Mouse (Mus musculus) lung, postnatal 10 days (tissue): ENCODE measurements at regions not wholly inside any gene's neighbourhood (a gene's known extent, or its start where the extent isn't known, plus 50 kb on each side); places are given as distances from the start of the nearest gene placed in this dataset.
"Not testable (repeated sequence)": the region's sequence is repeated elsewhere in the genome, so short reads cannot be mapped to it uniquely, and the experiment has no call there.

Experiments used
- DNase-seq: peaks from one replicate; pipeline ENCODE4 v3.0.0; 2021

- no peak for DNase-seq
These were observed 299.1 kb downstream of the Eipr1 start for GRCm38 (mm10) chr12:29050516-29051251.

- DNase-seq: peak; percentile 8
These were observed 302.8 kb downstream of the Eipr1 start for GRCm38 (mm10) chr12:29054367-29054766.

- DNase-seq: no peak
These were observed 310.5 kb downstream of the Eipr1 start for GRCm38 (mm10) chr12:29062025-29062637.

- DNase-seq: no peak
These were observed 311.2 kb downstream of the Eipr1 start for GRCm38 (mm10) chr12:29062801-29063200.

- DNase-seq: peak; percentile 8
These were observed 316.6 kb downstream of the Eipr1 start for GRCm38 (mm10) chr12:29068180-29068579.

GRCm38 (mm10) chr12:29075096-29075852 is 323.7 kb downstream of the Eipr1 start:
- no peak for DNase-seq

GRCm38 (mm10) chr12:29076606-29077005 is 325.0 kb downstream of the Eipr1 start:
- DNase-seq: no peak

GRCm38 (mm10) chr12:29079011-29079410 is 327.4 kb downstream of the Eipr1 start:
- DNase-seq: no peak

DNA sequence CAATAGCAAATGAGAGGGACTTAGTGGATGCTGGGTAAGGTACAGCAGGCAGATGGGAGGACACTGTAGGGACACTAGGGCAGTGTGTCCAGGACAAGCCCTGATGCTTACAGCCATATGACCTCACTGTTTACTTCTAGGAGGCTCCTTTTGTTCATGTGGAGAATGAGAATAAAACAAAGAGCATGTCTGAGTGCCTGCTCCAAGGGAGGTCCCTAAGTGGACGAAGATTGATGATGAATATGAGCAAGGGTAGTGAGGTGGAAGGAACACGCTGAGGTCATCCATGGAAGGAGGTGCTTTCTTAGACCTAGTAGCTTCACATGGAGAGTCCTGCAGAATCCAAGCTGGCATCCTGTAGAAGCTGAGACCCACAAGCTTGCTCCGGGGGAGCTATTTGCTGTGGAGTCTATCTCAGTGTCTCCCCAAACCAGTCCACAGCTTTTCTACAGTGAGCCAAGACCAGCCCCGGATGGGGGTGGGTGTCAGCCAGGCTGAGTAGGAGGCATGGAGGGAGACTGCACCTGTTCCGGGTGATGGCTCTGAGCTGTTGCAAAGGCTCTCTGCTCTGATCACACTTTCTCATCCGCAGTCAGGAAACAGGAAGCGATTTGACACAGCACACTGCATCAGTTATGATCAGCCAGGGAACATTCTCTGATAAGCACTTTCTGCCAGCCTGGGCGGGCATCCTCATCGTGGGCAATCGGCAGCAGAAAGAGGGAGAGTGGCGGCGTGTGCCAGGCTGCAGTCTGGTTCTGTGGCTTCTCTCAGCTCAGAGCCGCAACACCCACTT is 332.0 kb downstream of the Eipr1 start:
- peak; percentile 4 for DNase-seq

DNA sequence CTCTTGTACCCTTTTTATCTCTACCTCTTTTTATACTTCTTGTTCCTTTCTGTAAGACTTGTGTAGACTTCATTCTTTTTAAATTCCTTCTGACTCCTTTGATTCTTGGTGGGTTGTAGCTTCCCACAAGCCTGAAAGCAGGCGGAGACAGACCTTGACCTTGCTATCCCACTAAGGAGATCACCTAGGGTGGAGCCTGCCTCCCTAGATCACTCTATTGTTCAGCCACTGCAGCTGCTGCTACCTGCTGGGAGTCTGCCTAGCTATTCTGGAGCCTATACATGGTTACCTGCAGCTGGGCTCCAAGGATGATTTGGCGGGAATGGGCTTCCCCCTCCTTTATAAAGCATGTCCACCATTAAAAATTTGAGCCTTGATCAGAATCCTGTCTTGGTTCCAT is 335.6 kb downstream of the Eipr1 start:
- DNase-seq: not testable (repeated sequence)

DNA sequence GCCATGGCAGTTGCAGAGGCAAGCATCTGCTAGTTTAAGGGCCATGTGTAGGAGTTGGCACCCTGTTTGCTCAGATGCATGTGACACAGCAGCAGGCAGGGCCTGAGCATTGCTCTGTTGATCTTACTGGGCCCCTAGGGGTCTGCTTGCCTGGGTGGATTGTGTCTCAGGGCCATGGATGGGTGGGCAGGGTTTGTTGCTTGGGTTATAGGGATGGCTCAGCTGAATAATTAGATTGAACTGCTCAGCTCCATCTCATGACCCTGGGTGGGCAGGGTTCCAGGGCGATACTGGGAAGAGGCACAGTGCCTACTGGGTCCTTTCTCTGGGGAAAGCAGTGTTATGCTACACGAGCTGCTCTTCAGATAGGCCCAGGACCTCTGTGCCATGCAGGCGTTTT is 338.0 kb downstream of the Eipr1 start:
- DNase-seq: no peak

GRCm38 (mm10) chr12:29090451-29090850 is 338.8 kb downstream of the Eipr1 start:
- no peak for DNase-seq

DNA sequence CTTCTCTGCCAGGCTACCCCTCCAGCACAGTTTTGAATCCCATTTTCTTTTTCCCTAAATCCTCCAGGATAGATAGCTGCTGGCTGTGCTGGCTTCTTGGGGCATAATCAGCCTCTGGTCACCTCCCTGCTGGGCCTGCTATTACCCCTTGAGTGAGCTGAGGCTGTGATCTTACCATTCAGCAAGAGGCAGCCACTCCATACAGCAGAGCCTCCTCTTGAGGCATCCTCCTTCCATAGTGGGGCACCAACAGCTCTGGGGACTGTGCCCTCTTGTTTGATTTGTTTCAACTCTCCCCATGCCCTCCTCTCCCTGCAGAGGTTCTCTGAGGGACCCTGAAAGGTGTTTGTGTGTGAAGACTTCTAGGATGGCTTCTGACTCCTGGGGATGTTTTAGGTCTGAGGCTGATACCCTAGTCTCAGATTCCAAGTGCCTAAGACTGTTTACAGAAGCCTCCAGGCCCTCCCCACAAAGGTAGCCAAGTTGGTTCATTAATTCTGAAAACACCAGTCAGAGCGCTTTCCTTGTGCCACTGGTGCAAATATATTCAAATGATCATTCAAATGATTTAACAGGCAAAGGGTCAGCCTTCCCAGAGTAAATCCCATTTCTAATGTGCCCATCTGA is 343.9 kb downstream of the Eipr1 start:
- no peak for DNase-seq

GRCm38 (mm10) chr12:29096033-29096913 is 344.7 kb downstream of the Eipr1 start:
- peak; percentile 22 for DNase-seq

DNA sequence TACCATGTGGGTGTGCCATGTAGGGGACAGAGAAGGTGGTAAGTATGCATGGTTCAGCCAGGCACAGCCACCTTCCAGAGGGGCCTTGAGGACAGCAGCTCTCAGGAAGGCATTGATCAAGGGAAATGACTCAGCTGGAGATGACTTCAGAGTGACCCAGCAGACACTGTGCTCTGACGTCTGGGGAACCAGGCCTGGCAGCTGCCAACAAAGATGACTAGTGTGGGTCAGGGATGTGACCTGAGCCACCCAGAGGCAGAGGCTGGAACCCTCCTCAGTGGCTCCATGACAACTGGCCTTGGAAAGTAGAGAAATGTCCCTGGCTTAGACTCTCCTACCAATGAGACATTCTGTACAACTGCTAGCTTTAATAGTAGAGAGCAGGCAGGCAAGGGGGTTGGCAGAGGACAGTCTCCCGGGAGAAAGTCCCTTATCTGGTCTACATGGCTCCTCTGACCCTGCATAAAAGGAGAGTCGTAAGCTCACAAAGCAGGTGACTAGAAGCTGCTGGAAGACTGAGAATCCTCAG is 348.5 kb downstream of the Eipr1 start:
- DNase-seq: no peak

GRCm38 (mm10) chr12:29106893-29107719 is 355.5 kb downstream of the Eipr1 start:
- no peak for DNase-seq

- DNase-seq: no peak
These were observed 356.1 kb downstream of the Eipr1 start for GRCm38 (mm10) chr12:29107720-29108051.

GRCm38 (mm10) chr12:29118336-29118735 is 366.7 kb downstream of the Eipr1 start:
- no peak for DNase-seq

DNA sequence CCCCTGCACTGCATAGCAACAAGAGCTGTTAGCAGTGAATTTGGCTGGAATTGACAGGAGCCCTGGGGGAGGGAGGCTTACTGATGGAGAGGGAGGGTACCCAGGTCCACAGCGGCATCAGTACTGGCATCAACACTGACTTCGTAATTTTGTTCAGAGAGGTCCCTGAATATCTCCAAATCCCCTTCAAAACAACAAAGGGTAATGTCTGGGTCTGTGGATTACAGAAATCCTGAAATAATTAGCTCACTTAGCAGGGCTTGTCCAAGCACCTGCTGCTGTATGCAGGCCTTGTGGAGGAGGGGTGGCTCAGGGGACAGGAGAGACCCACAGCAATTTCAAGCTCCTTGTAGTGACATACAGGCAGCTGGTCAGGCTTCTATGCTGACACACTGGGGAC is 369.6 kb downstream of the Eipr1 start:
- DNase-seq: no peak

DNA sequence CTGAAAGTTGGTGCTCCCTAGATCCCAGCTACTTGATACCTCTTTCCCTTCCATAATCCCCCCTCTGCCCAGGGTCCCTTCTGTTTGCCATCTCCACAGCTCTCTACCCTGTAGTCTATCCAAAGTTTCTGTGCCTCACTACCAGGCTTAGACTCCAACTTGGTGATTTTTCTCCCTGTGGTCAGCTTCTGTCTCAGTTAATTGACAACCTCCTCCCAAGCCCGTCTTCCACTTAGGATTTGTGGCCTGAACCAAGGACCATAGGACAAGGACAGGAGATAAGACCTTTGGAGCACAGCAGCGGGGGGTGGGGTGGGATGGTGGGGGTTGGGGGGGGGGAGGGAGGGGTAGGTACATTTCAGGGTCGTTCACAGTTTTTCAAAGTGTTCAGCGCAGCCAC is 371.3 kb downstream of the Eipr1 start:
- DNase-seq: no peak
